Mouse (Mus musculus) leukemia stem cell, adult 10-12 weeks (primary cell): ENCODE data around the gene Lrig1. TPM values are rescaled to one million over a fixed set of nuclear protein-coding genes. Genes with fewer than 3 reads are reported as not detected.

Experiments used
- polyA plus RNA-seq: library from polyadenylated mRNA; stranded (reverse); fragments of >175 nt; gene quantifications from 2 replicates; pipeline ENCODE4 v1.2.3, GENCODE M21; 2012; ENCODE audit warnings: low replicate concordance

The Lrig1 gene
- 1.4 and 2.5 TPM in 2 replicates for polyA plus RNA-seq

GRCm38 (mm10) chr6:94700067-94700491 is at the start of gene Lrig1:
Gene Lrig1 (minus strand): TSS chr6:94700158.

Other genes starting within 250 kb of the Lrig1 start
- 0.84 and 2.0 TPM in 2 replicates for gene Slc25a26, start 199.8 kb downstream of the Lrig1 start, polyA plus RNA-seq